Mouse (Mus musculus): ENCODE results near the gene Igf2.
A peak's percentile ranks its signal among the peaks of the same experiment; 100 is the strongest.

The Igf2 gene

GRCm38 (mm10) chr7:142658681-142659180 is 7.9 kb downstream of the Igf2 start:
- DNase-seq (ENCODE audit: low spot score) = no peak

DNA sequence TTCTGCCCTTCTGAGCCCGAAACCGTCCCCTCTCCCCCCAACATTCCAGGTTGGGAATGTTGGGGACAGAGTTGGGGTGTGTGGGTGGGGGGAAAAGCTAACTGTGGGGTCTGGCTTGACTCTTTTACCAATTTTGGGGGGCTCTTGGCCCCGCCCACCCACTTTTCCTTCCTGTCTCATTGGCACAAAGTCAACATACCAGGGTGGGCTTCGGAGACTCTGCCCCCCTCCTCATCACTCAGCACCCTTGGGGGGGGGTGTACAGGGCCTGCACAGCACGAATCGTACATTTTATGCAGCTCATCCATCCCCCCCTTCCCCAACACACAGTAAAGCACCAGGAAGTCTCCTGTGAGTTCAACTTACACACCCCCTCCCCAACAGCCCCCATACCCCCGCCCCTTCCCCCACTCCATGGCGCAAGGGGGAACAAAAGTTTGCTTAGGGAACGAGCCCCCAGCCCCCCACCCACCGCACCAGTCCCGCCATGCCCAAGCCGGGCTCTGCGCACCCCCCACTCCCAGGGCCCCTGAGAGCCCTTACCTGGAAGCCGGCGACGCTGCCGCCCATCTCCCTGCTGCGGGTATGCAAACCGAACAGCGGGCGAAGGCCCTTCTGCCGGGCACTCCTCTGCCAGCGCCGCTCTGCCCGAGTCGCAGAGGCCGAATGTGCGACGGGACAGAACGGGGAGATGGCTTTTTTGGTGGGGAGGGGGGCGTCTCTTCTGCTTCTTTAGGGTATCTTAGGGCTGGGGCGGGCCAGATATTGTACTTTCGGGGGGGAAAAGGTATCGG is 8.6 kb downstream of the Igf2 start:
- DNase-seq (ENCODE audit: low spot score) = no peak

- DNase-seq (ENCODE audit: low spot score) = no peak
Measured at GRCm38 (mm10) chr7:142657341-142657791, 9.2 kb downstream of the Igf2 start.

DNA sequence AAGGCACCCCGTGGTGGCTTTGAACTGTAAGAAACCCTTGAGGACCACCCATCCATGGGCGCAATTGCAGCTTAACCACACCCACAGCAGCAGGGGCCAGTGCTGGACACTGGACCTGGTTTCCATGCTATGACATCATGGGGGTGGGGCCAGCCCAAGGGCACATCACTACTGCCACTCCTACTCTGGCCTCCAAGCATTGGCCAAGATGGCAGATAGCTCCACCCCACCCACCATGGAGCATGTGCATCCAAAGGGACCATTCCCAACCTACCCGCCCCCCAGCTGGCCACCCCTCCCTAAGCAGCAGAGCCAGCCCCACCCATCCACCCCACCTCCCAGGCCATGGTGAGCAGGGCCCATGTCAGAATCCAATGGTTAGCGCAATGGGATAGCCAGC is 10.6 kb downstream of the Igf2 start:
- DNase-seq (ENCODE audit: low spot score) = no peak

- no peak for DNase-seq (ENCODE audit: low spot score)
Measured at GRCm38 (mm10) chr7:142655633-142656032, 11.0 kb downstream of the Igf2 start.

DNA sequence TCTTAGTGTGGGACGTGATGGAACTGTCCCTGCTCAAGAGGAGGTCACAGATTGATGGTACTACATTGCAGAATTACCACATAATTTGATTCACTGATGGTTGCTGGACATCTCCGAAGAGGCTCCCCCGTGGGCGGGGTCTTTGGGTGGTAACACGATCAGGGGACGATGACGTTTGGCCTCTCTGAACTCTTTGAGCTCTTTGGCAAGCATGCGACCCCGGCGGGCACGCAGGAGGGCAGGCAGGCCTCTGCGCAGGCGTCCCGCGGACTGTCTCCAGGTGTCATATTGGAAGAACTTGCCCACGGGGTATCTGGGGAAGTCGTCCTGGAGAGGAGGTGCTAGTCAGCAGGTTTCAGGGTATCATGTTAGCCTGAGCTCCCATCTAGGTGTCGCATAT is 12.9 kb downstream of the Igf2 start:
- no peak for DNase-seq (ENCODE audit: low spot score)

DNA sequence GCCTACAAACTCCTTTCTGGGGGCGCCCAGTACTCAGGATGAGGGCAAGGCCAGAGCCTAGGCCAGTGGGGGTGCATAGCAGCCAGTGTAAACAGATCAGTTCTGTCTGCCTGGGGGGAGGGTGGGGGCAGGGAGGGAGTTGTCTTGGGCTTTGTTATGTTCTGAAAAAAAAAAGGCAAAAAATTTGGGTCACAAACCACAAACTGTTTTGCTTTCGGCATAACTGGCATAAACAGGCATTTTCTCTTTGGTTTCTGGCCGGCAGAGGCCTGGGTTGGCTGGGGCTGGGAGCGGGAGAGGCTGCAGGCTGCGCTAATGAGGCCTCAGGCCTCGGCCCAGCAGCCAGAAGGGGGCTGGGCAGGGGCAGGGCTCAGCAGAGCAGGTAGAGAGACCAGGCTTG is 19.9 kb downstream of the Igf2 start:
- no peak for DNase-seq (ENCODE audit: low spot score)

DNA sequence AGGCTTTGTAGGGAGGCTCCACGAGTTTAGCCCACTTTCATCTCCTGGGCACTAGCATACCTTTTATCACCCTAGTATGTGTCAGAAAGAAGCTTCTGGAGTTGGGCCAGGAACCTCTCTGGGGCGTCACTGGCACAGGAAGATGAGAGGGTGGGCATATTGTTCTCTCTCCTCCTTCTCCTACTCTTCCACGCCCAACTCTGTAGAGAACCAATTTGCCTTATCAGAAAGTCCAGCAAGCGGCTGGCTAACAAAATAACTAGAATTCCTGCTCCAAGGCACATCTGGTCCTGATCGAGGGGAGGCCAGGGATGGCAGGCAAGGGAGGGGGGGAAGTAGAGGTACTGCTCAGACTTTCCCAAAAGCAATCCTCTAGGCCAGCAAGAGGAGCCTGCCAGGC is 21.6 kb downstream of the Igf2 start:
- no peak for DNase-seq (ENCODE audit: low spot score)

DNA sequence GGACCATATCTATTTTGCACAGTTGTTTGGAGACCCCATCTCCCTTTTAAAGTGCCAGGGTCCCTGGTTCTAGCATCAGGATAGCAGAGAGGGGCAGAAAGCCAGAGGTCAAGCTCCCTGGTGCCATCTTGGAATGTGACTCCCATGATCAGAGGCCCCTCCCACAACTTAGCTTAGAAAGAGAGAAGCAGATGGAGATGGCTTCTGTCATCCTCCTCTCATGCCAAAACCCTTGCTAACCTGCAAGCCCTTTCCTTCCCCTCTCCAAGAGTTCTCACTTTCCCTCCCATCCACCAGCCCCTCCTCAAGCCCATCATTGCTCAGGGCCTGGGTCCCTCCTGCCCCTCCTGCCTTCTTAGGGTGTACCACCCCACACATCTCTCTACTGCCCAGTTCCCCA is 30.4 kb downstream of the Igf2 start:
- DNase-seq (ENCODE audit: low spot score) = no peak

- DNase-seq (ENCODE audit: low spot score) = no peak
Measured at GRCm38 (mm10) chr7:142630691-142631090, 35.9 kb downstream of the Igf2 start.

GRCm38 (mm10) chr7:142629806-142630205 is 36.8 kb downstream of the Igf2 start:
- DNase-seq (ENCODE audit: low spot score) = no peak

GRCm38 (mm10) chr7:142622180-142622579 is 44.4 kb downstream of the Igf2 start:
- DNase-seq (ENCODE audit: low spot score) = no peak

DNA sequence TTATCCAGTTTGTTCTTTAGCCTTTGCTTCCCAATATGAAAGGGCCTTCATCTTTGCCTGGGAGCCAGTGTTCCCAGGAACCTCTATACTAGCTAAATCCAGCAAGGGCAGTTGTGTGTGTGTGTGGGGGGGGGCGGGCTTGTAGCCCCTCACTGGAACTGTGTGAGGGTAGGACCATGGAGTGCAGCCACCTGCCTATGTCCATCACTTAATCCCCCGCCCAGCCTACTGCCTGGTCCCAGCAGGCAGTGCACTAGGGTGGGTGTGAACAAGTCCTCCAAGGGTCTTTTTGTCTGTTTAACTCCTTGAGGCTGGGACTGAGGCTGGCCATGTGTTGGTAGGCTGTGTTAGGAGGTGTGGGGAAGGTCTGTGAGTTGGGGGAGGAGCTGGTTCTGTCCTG is 53.5 kb downstream of the Igf2 start:
- no peak for DNase-seq (ENCODE audit: low spot score)

DNA sequence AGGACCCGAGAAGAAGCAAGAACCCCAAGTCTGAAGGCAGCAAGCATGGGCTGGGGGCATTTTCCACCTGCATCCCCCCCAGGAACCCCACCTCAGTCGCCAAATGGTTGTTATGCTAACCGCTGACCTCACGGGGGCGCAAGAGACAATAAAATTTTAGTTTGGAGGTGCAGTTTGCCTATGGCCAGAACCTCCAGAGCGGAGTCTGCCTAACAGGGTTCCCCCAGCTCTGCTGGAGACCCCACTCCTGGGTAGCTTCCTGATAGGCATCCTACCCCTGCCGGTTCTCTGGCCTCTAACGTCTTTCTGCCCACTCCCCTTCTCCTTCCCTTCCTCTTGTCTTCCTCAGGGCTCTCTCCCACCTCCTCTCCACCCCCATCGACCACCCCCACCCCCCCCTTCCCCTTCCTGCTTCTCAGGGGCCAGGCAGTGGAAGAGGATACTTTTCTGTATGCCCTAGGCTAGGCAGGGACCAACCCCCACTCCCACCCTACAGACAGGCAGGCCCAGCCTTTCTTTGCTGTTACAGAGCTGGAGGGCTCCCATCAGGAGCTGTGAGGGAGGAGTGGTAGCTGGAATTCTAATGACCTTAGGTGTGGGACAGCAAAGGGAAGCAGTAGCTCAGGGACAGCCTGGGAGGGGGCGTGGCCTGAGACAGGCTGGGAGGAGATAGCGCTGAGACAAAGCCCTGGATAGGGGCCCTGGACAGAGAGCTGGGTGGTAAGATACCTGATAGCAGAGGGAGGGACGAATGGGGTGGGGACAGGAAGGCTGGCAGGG is 55.8 kb downstream of the Igf2 start:
- peak; percentile 54 for DNase-seq (ENCODE audit: low spot score)

DNA sequence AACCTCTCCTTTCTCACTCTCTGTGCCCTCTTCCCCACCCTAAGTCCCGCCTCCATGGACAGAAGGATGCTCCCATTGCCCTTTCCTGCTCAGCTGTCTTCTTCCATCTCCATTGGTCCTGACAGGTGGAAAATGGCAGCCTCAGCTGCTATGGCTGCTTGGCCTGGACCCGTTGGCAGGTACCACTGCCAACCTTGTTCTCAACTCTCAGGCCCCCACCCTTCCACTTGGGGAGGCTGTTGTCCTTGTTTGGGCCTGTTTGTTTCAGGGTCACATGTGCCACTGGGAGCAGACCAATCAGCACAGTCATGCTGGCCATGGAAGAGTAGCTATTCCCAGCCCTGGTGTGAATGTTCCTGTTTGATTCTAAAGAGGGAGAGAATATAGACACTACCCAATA is 65.7 kb downstream of the Igf2 start:
- no peak for DNase-seq (ENCODE audit: low spot score)
